Mouse (Mus musculus): ENCODE data around the gene Nxt2.
"Not testable (repeated sequence)": the region's sequence is repeated elsewhere in the genome, so short reads cannot be mapped to it uniquely, and the experiment has no call there.

Gene Nxt2

GRCm38 (mm10) chrX:142226542-142226941, at the start of gene Nxt2:
Gene Nxt2, plus strand, starts transcription at chrX:142226770.
- DNase-seq (ENCODE audit: low read depth, low spot score): peak; percentile 34

DNA sequence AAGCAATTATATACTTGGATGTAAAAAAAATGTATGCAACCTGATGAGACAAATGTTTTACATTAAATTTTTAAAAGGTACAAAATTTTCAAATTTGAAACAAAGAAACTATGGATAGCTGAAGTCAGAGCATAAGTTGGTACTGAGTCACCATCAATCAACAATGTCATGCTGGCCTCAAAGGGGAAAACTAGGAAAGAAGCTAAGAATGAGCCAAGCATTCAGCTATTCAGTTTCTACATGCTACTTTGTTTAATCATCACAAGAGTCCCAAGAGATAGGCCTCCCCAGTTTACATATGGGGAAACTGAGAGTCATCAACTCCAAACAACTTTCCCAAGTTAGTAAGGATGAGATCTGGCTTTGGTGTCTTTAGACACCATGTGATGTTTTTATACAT, 49.6 kb upstream of the Nxt2 start:
- no peak for DNase-seq (ENCODE audit: low read depth, low spot score)

- DNase-seq (ENCODE audit: low read depth, low spot score): no peak
Measured at GRCm38 (mm10) chrX:142182026-142182425, 44.5 kb upstream of the Nxt2 start.

GRCm38 (mm10) chrX:142189023-142189703, 37.4 kb upstream of the Nxt2 start:
- peak; percentile 56 for DNase-seq (ENCODE audit: low read depth, low spot score)

DNA sequence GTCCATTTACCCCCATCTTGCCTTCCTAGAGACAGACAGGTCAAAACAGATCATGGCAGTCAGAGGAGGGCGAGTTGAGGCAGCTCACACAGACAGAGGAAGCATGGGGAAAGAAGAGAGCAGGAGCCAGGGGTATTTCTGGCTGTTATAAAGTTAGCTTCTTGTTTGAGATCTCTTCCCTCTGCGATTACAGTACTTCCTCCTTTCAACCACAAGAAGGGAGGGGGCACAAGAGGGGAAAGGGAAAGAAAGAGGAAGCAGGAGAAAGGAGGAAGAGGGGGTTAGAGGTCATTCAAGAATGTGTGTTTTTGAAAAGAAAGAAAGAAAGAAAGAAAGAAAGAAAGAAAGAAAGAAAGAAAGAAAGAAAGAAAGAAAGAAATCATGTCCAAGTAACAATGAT, 36.2 kb upstream of the Nxt2 start:
- no peak for DNase-seq (ENCODE audit: low read depth, low spot score)

DNA sequence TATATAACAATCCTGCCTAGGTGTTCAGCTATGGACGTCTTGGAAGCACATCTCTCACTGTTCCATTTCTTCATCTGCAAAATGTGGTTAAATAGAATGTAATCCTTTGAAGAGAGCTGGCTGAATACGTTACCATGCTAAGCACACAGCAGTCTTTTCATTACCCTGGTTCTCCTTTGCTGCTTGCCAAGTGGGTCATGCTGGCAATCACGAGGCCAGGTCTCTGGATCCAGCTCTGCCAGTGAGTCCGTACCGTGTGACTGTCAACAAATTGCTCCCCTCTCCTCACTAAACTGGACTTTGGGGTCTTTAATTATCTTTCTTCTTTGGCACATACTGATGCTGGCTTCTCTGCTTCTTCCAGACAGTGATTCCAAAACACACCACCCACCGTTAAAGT, 32.1 kb upstream of the Nxt2 start:
- no peak for DNase-seq (ENCODE audit: low read depth, low spot score)

GRCm38 (mm10) chrX:142195551-142195950, 31.0 kb upstream of the Nxt2 start:
- no peak for DNase-seq (ENCODE audit: low read depth, low spot score)

GRCm38 (mm10) chrX:142196831-142197230, 29.7 kb upstream of the Nxt2 start, which contains the start of gene Gucy2f:
Gene Gucy2f, minus strand, starts transcription at chrX:142196931.
- no peak for DNase-seq (ENCODE audit: low read depth, low spot score)

- DNase-seq (ENCODE audit: low read depth, low spot score): peak; percentile 39
Measured at GRCm38 (mm10) chrX:142200295-142200694, 26.3 kb upstream of the Nxt2 start.

GRCm38 (mm10) chrX:142227398-142228054, 956 bp downstream of the Nxt2 start:
- DNase-seq (ENCODE audit: low read depth, low spot score): peak; percentile 61

- peak; percentile 88 for DNase-seq (ENCODE audit: low read depth, low spot score)
Measured at GRCm38 (mm10) chrX:142228055-142228768, 1.6 kb downstream of the Nxt2 start.

GRCm38 (mm10) chrX:142228769-142229158, 2.2 kb downstream of the Nxt2 start:
- no peak for DNase-seq (ENCODE audit: low read depth, low spot score)

DNA sequence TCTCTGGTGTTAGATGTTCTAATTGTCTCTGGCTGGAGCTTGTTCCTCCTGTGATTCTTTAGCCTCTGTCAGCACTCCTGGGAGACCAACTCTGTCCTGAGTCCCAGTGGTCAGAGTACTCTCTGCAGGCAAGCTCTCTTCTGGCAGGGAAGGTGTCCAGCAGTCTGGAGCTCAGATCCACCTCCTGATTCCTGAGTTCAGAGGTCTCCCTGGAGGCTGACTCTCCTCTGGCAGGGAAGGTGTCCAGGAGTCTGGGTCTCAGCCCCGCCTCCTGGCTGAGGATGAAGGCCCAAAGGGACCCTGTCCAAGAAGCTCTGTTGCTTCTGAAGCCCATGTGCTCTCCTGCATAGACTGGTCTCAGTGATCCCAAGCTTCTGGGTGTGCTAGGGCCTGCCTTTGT, 9.6 kb downstream of the Nxt2 start:
- DNase-seq (ENCODE audit: low read depth, low spot score): not testable (repeated sequence)

GRCm38 (mm10) chrX:142237101-142237500, 10.5 kb downstream of the Nxt2 start:
- no peak for DNase-seq (ENCODE audit: low read depth, low spot score)

- no peak for DNase-seq (ENCODE audit: low read depth, low spot score)
Measured at GRCm38 (mm10) chrX:142245682-142246327, 19.2 kb downstream of the Nxt2 start.

DNA sequence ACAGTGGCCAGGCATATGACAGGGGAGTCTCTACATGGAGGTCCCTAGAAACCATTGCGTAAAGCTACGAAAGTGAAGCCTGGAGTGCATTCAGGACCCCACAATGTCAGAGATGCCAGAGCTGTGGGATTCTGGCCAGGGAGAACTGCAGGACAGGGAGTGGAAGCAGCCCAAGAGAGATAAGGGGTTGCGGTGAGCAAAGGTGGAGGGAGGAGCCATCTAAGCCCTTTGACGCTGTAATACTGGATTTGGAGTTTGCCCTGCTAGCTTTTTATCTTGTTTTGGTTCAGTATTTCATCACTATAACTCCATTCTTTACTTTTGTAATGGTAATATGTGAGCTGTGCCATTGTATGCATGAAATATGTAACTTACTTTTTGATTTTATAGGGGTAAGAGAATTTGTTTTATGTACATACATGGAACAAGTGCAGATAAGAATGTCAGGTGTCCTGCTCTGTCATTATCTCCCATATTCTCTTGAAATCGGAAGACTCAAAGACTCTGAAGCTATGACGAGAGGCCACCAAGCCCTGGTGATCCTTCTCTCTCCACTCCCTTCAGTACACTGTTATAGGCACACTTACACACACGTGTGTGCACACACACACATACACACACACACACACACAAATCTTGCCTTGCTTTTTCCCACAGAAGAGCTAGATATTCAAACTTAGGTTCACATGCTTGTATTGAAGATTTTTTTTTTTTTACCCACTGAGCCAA, 23.6 kb downstream of the Nxt2 start:
- no peak for DNase-seq (ENCODE audit: low read depth, low spot score)

- no peak for DNase-seq (ENCODE audit: low read depth, low spot score)
Measured at GRCm38 (mm10) chrX:142276031-142276430, 49.5 kb downstream of the Nxt2 start.

DNA sequence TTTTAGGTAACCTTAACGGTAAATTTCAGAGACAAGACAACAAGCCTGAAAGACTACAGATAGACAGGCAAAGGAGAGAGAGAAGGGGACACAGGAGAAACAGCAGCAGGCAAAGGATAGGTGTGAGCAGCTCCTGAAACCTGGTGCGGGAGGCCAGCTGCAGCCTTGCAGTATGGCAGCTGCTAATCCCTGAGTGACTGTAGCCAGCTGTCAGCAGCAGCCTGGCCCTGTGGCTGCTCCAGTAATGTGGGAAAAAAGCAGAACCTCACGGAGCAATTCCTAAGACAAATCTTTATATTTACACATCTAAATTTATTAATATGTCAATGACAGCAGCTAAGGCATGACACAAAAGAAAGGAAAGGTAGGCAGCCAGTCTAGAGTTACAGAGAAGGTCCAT, 50.0 kb downstream of the Nxt2 start:
- DNase-seq (ENCODE audit: low read depth, low spot score): no peak

DNA sequence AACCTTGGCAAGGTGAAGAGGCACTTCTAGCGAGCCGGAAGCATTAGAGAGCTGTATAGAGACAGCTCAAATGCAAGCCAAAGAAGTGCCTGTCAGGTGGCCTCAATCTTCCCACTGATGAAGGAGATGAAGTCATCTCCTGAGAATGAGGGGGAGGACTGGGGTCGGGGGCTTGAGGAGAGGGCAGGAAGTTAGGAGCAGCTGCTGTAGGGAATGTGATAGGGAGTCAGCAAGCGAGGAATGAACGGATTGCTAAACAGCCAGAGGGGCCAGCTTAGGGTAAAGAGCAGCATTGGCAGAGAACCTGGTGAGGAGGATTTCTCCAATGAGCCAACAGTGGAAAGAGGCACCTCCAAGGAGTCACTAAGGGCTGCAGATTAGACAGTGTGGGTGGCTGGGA, 59.3 kb downstream of the Nxt2 start:
- no peak for DNase-seq (ENCODE audit: low read depth, low spot score)
